Mouse (Mus musculus) C2C12 (cell line): ENCODE data around the gene Gpr160. TPM values are rescaled to one million over a fixed set of nuclear protein-coding genes. Genes with fewer than 3 reads are reported as not detected.

Source experiments
- H3K27me3 ChIP-seq: one replicate; pipeline ENCODE4 v1.6.1; 2011; ENCODE audit not compliant: control insufficient read depth, insufficient read depth, insufficient read length
- H3K36me3 ChIP-seq: one replicate; pipeline ENCODE4 v1.6.1; 2011; ENCODE audit not compliant: control insufficient read depth, insufficient read depth
- H3K4me3 ChIP-seq: one replicate; pipeline ENCODE4 v1.5.1; 2011; ENCODE audit warnings: mild to moderate bottlenecking, control low read depth; ENCODE audit not compliant: poor library complexity, insufficient read depth, severe bottlenecking
- H3K79me2 ChIP-seq: one replicate; pipeline ENCODE4 v1.6.1; 2011; ENCODE audit not compliant: control insufficient read depth, insufficient read depth
- H3K79me3 ChIP-seq: one replicate; pipeline ENCODE4 v1.6.1; 2011; ENCODE audit warnings: low read depth, control low read depth
- H3ac ChIP-seq: one replicate; pipeline ENCODE3; 2011; ENCODE audit warnings: low read depth; ENCODE audit not compliant: control insufficient read depth, insufficient read length
- CEBPB ChIP-seq: IDR thresholded peaks from one replicate; pipeline ENCODE4 v1.6.1; 2011; ENCODE audit warnings: low read depth, mild to moderate bottlenecking, control low read depth, moderate library complexity
- CTCF ChIP-seq: IDR thresholded peaks from one replicate; pipeline ENCODE4 v1.5.1; 2011; ENCODE audit not compliant: control insufficient read depth, insufficient read depth, insufficient read length
- FOSL1 ChIP-seq: IDR thresholded peaks from one replicate; pipeline ENCODE4 v1.8.0; 2011; ENCODE audit warnings: mild to moderate bottlenecking, low read length; ENCODE audit not compliant: poor library complexity, insufficient read depth, severe bottlenecking
- MAX ChIP-seq: IDR thresholded peaks from one replicate; pipeline ENCODE4 v1.6.1; 2011; ENCODE audit warnings: mild to moderate bottlenecking, control low read depth
- MYOD1 ChIP-seq: IDR thresholded peaks from one replicate; pipeline ENCODE4 v1.6.1; 2011; ENCODE audit warnings: low read depth; ENCODE audit not compliant: control insufficient read depth, insufficient read length
- MYOG ChIP-seq: IDR thresholded peaks from one replicate; pipeline ENCODE4 v1.6.1; 2011; ENCODE audit not compliant: control insufficient read depth, insufficient read length; ENCODE audit errors: extremely low read depth
- USF1 ChIP-seq: IDR thresholded peaks from one replicate; pipeline ENCODE4 v1.6.1; 2011; ENCODE audit warnings: low read depth, mild to moderate bottlenecking, control low read depth, moderate library complexity
- polyA plus RNA-seq: library from polyadenylated mRNA; unstranded; fragments of >200 nt; fragmentation: generic; extraction: Trizol; gene quantifications from one replicate; pipeline ENCODE4 v1.2.1, GENCODE M21; 2012; ENCODE audit warnings: missing spikeins

Gpr160 gene
- polyA plus RNA-seq, 1 experiment = 0.07 TPM

GRCm38 (mm10) chr3:30868625-30869024 is 12.9 kb downstream of the Gpr160 start:
- H3K4me3 ChIP-seq = no peak overlapping the region
- no peaks in the 10 kb centered on the region for H3K27me3 ChIP-seq
- TF ChIP-seq CEBPB = no peak
- TF ChIP-seq FOSL1 = no peak
- no peak for TF ChIP-seq CTCF
- TF ChIP-seq MYOD1 = no peak
- no peak for TF ChIP-seq MYOG
- TF ChIP-seq USF1 = no peak
- TF ChIP-seq MAX = no peak
- no peaks in the 10 kb centered on the region for H3K36me3 ChIP-seq
- H3K79me2 ChIP-seq = no peaks in the 10 kb centered on the region
- no peak overlapping the region for H3ac ChIP-seq
- H3K79me3 ChIP-seq = no peaks in the 10 kb centered on the region

DNA sequence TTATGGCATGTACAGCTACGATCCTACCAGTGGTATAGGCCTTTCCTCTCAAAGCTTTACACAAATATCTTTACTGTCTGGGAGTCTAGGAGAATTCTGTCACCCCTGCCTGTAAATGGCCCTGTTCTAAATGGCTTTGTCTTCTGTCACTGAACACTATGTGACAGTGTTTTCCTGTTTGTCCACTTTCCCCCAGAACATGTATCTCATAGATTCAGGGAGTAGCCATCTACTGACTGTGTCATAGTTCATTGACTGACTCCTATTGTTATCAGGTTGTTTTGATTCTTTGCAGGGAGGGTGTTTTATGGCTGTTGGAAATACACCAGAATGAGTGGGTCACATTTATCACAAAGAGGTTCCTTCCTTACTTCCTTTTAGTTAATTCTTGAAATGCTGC is 14.2 kb downstream of the Gpr160 start:
- Histone ChIP-seq H3K79me2 (no peaks in the 10 kb centered on the region), H3K36me3 (no peaks in the 10 kb centered on the region), H3K4me3 (no peak overlapping the region), H3ac (no peak overlapping the region), H3K27me3 (no peaks in the 10 kb centered on the region), H3K79me3 (no peaks in the 10 kb centered on the region)
- no peak for TF ChIP-seq USF1
- no peak for TF ChIP-seq MYOD1
- TF ChIP-seq CEBPB = no peak
- TF ChIP-seq CTCF = no peak
- no peak for TF ChIP-seq MYOG
- no peak for TF ChIP-seq MAX
- no peak for TF ChIP-seq FOSL1

DNA sequence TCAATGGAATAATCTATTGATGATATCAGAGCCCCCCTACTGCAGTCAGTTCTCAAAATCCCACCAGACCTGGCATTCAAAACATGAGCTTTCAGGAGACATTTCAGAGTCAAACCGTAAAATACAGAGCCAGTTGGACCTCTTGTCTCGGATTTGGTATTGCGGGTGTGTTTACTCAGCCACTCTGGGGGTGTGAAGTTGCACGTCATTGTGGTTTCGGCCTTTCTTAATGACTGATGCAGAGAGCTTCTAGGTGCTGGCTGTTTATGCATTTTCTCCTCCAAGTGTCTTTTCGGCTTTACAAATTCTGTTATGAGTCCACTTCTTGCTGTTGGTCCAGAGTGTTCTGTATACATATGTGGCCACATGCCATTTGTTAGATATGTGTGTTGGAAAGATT is 21.0 kb downstream of the Gpr160 start:
- no peaks in the 10 kb centered on the region for H3K36me3 ChIP-seq
- H3K79me2 ChIP-seq = no peaks in the 10 kb centered on the region
- no peak overlapping the region for H3K4me3 ChIP-seq
- no peak overlapping the region for H3ac ChIP-seq
- no peaks in the 10 kb centered on the region for H3K27me3 ChIP-seq
- TF ChIP-seq CTCF = no peak
- TF ChIP-seq FOSL1 = no peak
- no peak for TF ChIP-seq CEBPB
- no peak for TF ChIP-seq USF1
- TF ChIP-seq MYOD1 = no peak
- no peak for TF ChIP-seq MYOG
- TF ChIP-seq MAX = no peak
- no peaks in the 10 kb centered on the region for H3K79me3 ChIP-seq

DNA sequence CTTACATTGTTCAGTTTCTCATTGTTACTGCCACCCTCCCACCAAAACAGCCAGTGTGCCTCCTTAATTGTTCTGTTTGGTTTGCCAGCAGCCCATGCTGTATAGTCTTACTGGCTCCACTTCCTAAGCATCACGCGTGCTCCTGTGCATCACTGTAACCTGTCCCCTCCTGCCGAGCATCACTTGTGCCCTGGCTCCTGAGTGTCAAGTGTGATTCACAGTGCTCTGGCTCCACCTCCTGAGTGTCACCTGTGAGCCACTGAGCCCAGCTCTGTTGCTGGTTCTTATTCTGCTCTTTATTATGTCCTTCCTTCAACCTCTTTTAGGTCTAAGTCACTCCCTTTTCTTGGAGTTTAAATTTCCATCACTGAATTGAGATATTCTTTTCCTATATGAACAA is 31.7 kb downstream of the Gpr160 start:
- Histone ChIP-seq H3K27me3 (no peaks in the 10 kb centered on the region), H3K79me3 (no peaks in the 10 kb centered on the region), H3K79me2 (no peaks in the 10 kb centered on the region), H3K36me3 (no peaks in the 10 kb centered on the region), H3ac (no peak overlapping the region), H3K4me3 (no peak overlapping the region)
- TF ChIP-seq MYOD1 (no peak), MYOG (no peak), MAX (no peak), CEBPB (no peak), USF1 (no peak), FOSL1 (no peak), CTCF (no peak)

GRCm38 (mm10) chr3:30889014-30889413 is 33.3 kb downstream of the Gpr160 start:
- peaks cover 8% of the 10 kb centered on the region for H3K36me3 ChIP-seq
- H3ac ChIP-seq = no peak overlapping the region
- H3K4me3 ChIP-seq = no peak overlapping the region
- no peaks in the 10 kb centered on the region for H3K27me3 ChIP-seq
- no peaks in the 10 kb centered on the region for H3K79me2 ChIP-seq
- TF ChIP-seq FOSL1 = no peak
- no peak for TF ChIP-seq MAX
- no peak for TF ChIP-seq MYOD1
- TF ChIP-seq USF1 = no peak
- TF ChIP-seq CTCF = no peak
- TF ChIP-seq MYOG = no peak
- no peak for TF ChIP-seq CEBPB
- H3K79me3 ChIP-seq = no peaks in the 10 kb centered on the region

- H3K79me2 ChIP-seq = no peaks in the 10 kb centered on the region
- no peaks in the 10 kb centered on the region for H3K27me3 ChIP-seq
- no peak for TF ChIP-seq CTCF
- no peak for TF ChIP-seq USF1
- TF ChIP-seq MYOD1 = no peak
- no peak for TF ChIP-seq MYOG
- no peak for TF ChIP-seq MAX
- no peak for TF ChIP-seq CEBPB
- no peak for TF ChIP-seq FOSL1
- no peak overlapping the region for H3K4me3 ChIP-seq
- H3K79me3 ChIP-seq = no peaks in the 10 kb centered on the region
- H3K36me3 ChIP-seq = peaks cover 52% of the 10 kb centered on the region
- no peak overlapping the region for H3ac ChIP-seq
Measured at GRCm38 (mm10) chr3:30896721-30897120, 41.0 kb downstream of the Gpr160 start.
